Mouse (Mus musculus) intestine, embryonic 14.5 days (tissue): ENCODE data around the gene Raver2. TPM values are rescaled to one million over a fixed set of nuclear protein-coding genes. Genes with fewer than 3 reads are reported as not detected.

Experiments used
- ATAC-seq: fragments of 200-750 bp; cut with Nextera tagmentation; replicated peaks from 2 replicates; pipeline ENCODE4 v1.8.0; 2017; ENCODE audit warnings: low read depth, moderate number of reproducible peaks, moderate TSS enrichment, moderate library complexity; ENCODE audit not compliant: low FRiP score, low TSS enrichment
- DNase-seq: peaks from one replicate; pipeline ENCODE4 v3.0.0-alpha.2; 2018; ENCODE audit warnings: low spot score
- H3K27ac ChIP-seq: fragments of 300-500 bp; sonication (generic); 2 replicates; pipeline ENCODE4 v1.5.1; 2014; ENCODE audit warnings: low read depth, mild to moderate bottlenecking, control low read depth
- H3K27me3 ChIP-seq: fragments of 300-500 bp; sonication (generic); replicated peaks from 2 replicates; pipeline ENCODE4 v1.6.1; 2014; ENCODE audit warnings: low read length, control low read depth; ENCODE audit not compliant: control insufficient read depth, insufficient read depth
- H3K36me3 ChIP-seq: fragments of 300-500 bp; sonication (generic); 2 replicates; pipeline ENCODE4 v1.6.1; 2014; ENCODE audit warnings: low read length, control low read depth; ENCODE audit not compliant: control insufficient read depth, insufficient read depth
- H3K4me1 ChIP-seq: fragments of 300-500 bp; sonication (generic); replicated peaks from 2 replicates; pipeline ENCODE4 v1.6.1; 2014; ENCODE audit warnings: low read length, control low read depth, mixed read lengths; ENCODE audit not compliant: control insufficient read depth, insufficient read depth
- H3K4me2 ChIP-seq: fragments of 300-500 bp; sonication (generic); 2 replicates; pipeline ENCODE4 v1.6.1; 2014; ENCODE audit warnings: low read length
- H3K4me3 ChIP-seq: fragments of 300-500 bp; sonication (generic); 2 replicates; pipeline ENCODE4 v1.5.1; 2014; ENCODE audit warnings: low read depth, low read length, control low read depth, mixed read lengths
- H3K9ac ChIP-seq: fragments of 300-500 bp; sonication (generic); 2 replicates; pipeline ENCODE4 v1.6.1; 2014; ENCODE audit warnings: mild to moderate bottlenecking, low read length
- H3K9me3 ChIP-seq: fragments of 300-500 bp; sonication (generic); 2 replicates; pipeline ENCODE4 v1.6.1; 2016; ENCODE audit warnings: low read length, control low read depth; ENCODE audit not compliant: control insufficient read depth
- WGBS: fragments of 180-500 bp; shearing (Covaris S2); extraction: QIAGEN DNeasy Blood & Tissue Kit; methylation state at CpG from one replicate; pipeline ENCODE4 v1.1.7; 2014; 5-methylcytosine and 5-hydroxymethylcytosine counted together
- polyA plus RNA-seq: library from polyadenylated mRNA; unstranded; fragments of >200 nt; fragmentation: Nextera tagmentation; extraction: Ambion mirVana; gene quantifications from 2 replicates; pipeline ENCODE4 v1.2.1, GENCODE M21; 2014

The Raver2 gene
- polyA plus RNA-seq, 1 experiment from 2014 or later: 13.5 TPM

GRCm38 (mm10) chr4:101044149-101044548, 24.6 kb upstream of the Raver2 start:
- H3K36me3 ChIP-seq: no peaks in the 10 kb centered on the region
- no peak for DNase-seq
- no peak for ATAC-seq

DNA sequence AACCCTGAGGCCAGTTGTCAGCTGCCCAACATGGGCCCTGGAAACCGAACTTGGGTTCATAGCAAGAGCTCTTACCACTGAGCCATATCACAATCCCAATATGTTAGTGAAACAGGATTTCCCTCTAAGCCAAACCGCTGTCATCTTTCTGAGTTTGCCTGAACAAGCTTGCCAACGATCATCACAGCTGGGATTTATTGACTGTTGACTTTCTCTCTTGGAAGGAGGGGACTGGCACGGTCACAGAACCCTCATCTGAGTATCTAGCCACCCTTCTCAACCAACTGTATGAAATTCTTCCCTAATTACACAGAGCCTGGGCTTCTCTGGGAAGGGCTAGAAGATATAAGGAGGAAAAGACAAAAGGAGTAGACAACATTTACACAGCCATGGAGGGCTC, 22.2 kb upstream of the Raver2 start:
- no peaks in the 10 kb centered on the region for H3K36me3 ChIP-seq
- H3K9ac ChIP-seq: no peak overlapping the region
- H3K27ac ChIP-seq: no peak overlapping the region
- no peaks in the 10 kb centered on the region for H3K4me1 ChIP-seq
- no peak for ATAC-seq
- H3K4me3 ChIP-seq: no peak overlapping the region
- 60% methylated on average over 4 of the region's 4 CpGs for WGBS
- H3K9me3 ChIP-seq: no peaks in the 10 kb centered on the region
- no peak for DNase-seq
- no peak overlapping the region for H3K4me2 ChIP-seq
- no peaks in the 10 kb centered on the region for H3K27me3 ChIP-seq

More at GRCm38 (mm10) chr4:101044149-101044548, 24.6 kb upstream of the Raver2 start:
- H3K9me3 ChIP-seq: no peaks in the 10 kb centered on the region
- no peaks in the 10 kb centered on the region for H3K4me1 ChIP-seq
- no peaks in the 10 kb centered on the region for H3K27me3 ChIP-seq
- no peak overlapping the region for H3K4me3 ChIP-seq
- no peak overlapping the region for H3K4me2 ChIP-seq
- H3K9ac ChIP-seq: no peak overlapping the region
- no peak overlapping the region for H3K27ac ChIP-seq

DNA sequence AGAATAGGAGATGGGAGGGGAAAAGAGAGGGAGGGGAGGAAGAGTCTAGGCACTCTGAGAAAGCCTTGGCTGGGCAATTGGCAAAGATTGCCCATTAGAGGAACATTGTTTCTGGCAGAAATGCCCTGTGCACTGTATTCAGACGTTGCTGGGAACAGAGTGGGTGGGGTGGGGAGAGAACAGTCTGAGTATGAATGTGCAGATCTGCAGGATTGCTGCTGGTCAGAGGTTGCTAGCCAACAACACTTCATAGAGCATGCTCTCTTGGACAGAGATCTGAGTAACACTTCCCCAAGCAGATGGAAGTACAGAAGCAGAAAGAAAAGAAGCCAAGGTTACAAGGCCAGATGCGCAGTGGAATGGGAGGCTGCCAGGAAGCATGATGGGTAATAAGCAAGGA, 6.6 kb upstream of the Raver2 start:
- no peak overlapping the region for H3K4me3 ChIP-seq
- H3K36me3 ChIP-seq: no peaks in the 10 kb centered on the region
- ATAC-seq (no peak), DNase-seq (no peak)
- WGBS: 70% methylated on average over 2 of the region's 2 CpGs
- peaks cover 5% of the 10 kb centered on the region; the same call in 1 of the 2 replicates for H3K9me3 ChIP-seq
- H3K4me2 ChIP-seq: no peak overlapping the region
- no peaks in the 10 kb centered on the region for H3K4me1 ChIP-seq
- no peak overlapping the region for H3K27ac ChIP-seq
- H3K9ac ChIP-seq: no peak overlapping the region
- H3K27me3 ChIP-seq: no peaks in the 10 kb centered on the region

DNA sequence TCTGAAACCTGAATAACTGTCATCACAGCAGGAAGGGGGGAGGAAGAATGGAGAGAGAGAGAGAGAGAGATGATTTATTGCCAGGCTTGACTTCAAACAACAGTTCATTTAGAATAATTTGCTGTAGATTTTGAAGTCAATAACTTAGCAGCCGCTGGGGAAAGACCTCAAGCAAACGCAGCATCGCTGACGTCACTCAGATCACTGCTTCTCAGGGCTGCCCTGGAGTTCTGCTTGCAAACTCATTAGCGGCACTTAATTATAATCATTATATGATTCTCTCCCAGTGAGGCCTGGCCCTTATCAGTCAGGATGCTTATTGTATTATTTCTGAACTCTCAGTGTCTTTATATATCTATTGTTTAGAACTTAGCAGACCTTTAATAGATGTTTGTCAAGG, 2.4 kb upstream of the Raver2 start:
- Histone ChIP-seq H3K9me3 (peaks cover 3% of the 10 kb centered on the region; the same call in 1 of the 2 replicates), H3K4me3 (no peak overlapping the region), H3K4me1 (0 out of 2 replicates have a peak, but pooled peaks cover 2% of the 10 kb centered on the region), H3K36me3 (no peaks in the 10 kb centered on the region), H3K27me3 (no peaks in the 10 kb centered on the region), H3K27ac (no peak overlapping the region), H3K4me2 (no peak overlapping the region), H3K9ac (no peak overlapping the region)
- 45% methylated on average over 5 of the region's 5 CpGs for WGBS
- no peak for DNase-seq
- no peak for ATAC-seq

DNA sequence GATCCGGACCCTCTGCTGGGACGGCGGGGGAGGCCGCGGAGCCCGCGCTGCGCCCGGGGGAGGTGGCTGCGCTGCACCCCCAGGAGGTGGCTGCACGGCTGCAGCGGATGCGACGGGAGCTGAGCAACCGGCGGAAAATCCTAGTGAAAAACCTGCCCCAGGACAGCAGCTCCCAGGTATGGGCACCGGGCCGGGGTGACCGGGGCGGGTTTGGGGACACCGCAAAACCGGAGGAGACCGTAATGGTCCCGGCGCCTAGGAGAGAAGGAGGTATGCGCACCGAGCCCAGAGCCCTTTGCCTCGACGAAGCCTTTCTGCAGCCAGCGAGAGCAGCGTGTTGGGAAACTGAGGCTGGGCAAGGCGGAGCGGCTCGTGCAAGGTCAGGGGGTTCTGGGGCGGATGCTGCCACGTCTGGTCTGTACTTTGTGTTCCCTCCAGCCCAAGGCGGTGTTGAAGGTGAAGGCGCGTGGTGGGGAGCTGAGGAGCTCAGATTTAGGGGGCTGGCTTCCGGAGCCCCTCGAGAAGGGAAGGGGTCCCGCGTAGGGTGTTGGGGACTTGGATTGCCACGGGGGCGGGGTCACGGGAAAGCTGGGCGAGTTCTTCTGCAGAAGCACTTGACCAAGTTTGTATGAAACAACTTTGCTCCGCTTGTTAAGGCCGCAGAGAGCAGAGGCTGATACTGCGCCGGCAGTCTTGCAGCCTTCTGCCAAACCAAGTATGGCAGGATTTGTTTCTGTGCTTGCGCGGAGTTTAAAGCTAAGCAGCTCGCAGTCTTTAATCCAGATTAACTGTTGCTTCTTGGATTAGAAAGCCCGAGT, 580 bp downstream of the Raver2 start:
- no peaks in the 10 kb centered on the region for H3K27me3 ChIP-seq
- no peak overlapping the region for H3K27ac ChIP-seq
- peak; percentile 86 for ATAC-seq
- H3K36me3 ChIP-seq: no peaks in the 10 kb centered on the region
- no peaks in the 10 kb centered on the region for H3K9me3 ChIP-seq
- H3K9ac ChIP-seq: peak overlapping the region; percentile 73
- peak overlapping the region; percentile 58 for H3K4me3 ChIP-seq
- WGBS: 2% methylated on average over 55 of the region's 55 CpGs
- peak; percentile 84 for DNase-seq
- peak overlapping the region; percentile 72 for H3K4me2 ChIP-seq
- 0 out of 2 replicates have a peak, but pooled peaks cover 2% of the 10 kb centered on the region for H3K4me1 ChIP-seq

DNA sequence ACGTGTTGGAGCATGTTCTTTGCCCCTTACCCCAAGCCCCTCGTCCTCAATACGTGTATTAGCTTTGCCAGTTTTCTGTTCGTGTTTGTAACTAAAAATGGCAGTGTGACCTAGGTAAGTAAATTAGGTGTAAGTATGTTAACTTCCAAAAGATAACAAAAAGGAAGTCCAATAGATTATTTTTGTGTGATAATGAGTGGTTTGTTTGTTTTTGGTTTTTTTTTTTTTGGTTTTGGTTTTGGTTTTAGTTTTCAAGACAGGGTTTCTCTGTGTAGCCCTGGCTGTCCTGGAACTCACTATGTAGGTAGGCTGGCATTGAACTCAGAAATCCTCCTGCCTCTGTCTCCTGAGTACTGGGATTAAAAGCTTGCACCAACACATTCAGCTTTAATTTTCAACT, 2.8 kb downstream of the Raver2 start:
- Histone ChIP-seq H3K36me3 (no peaks in the 10 kb centered on the region), H3K4me3 (no peak overlapping the region), H3K9ac (no peak overlapping the region), H3K27ac (no peak overlapping the region), H3K9me3 (no peaks in the 10 kb centered on the region), H3K4me1 (0 out of 2 replicates have a peak, but pooled peaks cover 2% of the 10 kb centered on the region), H3K4me2 (no peak overlapping the region), H3K27me3 (no peaks in the 10 kb centered on the region)
- WGBS: 74% methylated on average over 4 of the region's 4 CpGs
- ATAC-seq (no peak), DNase-seq (no peak)

- whole genome bisulfite sequencing: 24% methylated on average over 3 of the region's 3 CpGs
- ATAC-seq (no peak), DNase-seq (no peak)
- H3K9ac ChIP-seq: no peak overlapping the region
- no peak overlapping the region for H3K4me2 ChIP-seq
- no peaks in the 10 kb centered on the region for H3K27me3 ChIP-seq
- H3K36me3 ChIP-seq: no peaks in the 10 kb centered on the region
- no peaks in the 10 kb centered on the region for H3K4me1 ChIP-seq
- H3K27ac ChIP-seq: no peak overlapping the region
- H3K4me3 ChIP-seq: no peak overlapping the region
- no peaks in the 10 kb centered on the region for H3K9me3 ChIP-seq
Measured at GRCm38 (mm10) chr4:101076425-101076824, 7.6 kb downstream of the Raver2 start.

DNA sequence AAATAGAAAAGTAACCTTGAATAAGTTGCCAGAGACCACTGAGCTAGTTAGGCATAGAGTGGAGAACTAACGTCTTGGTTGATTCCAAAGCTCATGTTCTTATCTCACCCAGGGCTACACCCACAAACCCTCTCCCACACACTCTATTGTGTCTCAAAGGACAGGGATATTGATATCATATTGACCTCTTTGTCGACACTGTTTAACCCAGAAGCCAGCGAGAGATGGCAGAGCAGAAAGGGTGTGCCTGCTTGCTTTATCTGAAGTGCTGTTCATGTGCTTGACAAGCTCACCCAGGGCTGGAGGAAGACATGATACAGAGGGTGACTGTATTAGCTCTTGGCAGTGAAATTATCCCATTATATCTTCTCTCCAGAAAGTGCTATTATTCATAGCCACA, 11.2 kb downstream of the Raver2 start:
- ATAC-seq (no peak), DNase-seq (no peak)
- H3K4me3 ChIP-seq: no peak overlapping the region
- no peak overlapping the region for H3K9ac ChIP-seq
- H3K27ac ChIP-seq: no peak overlapping the region
- no peaks in the 10 kb centered on the region for H3K36me3 ChIP-seq
- H3K9me3 ChIP-seq: no peaks in the 10 kb centered on the region
- H3K4me1 ChIP-seq: peaks cover 15% of the 10 kb centered on the region
- no peaks in the 10 kb centered on the region for H3K27me3 ChIP-seq
- H3K4me2 ChIP-seq: no peak overlapping the region
- 46% methylated on average over 3 of the region's 3 CpGs for WGBS
